Mouse (Mus musculus): ENCODE data around the gene Chst3. TPM values are rescaled to one million over a fixed set of nuclear protein-coding genes. Genes with fewer than 3 reads are reported as not detected.

Chst3 gene
- polyA plus RNA-seq (2012; rRNA removed), result 0.11 and 0.13 TPM in 2 replicates
- 0.09 TPM in 2 replicates for polyA plus RNA-seq (2014; fragmentation: Nextera tagmentation; extraction: Ambion mirVana)

- DNase-seq (ENCODE audit: low read depth in 3 of 3, low spot score in 3 of 3) (no peak), ATAC-seq (ENCODE audit: insufficient read depth) (no peak)
- Histone ChIP-seq H3K27me3 (ENCODE audit: control insufficient read depth, insufficient read depth, low read length) (peaks cover 33% of the 10 kb centered on the region), H3K4me2 (ENCODE audit: low read depth) (peak within 1 kb of the TSS; percentile 29), H3K36me3 (replicated peaks; ENCODE audit: control insufficient read depth, insufficient read depth, low read depth) (no peaks in the 10 kb centered on the region), H3K9me3 (ENCODE audit: control insufficient read depth, low read length) (no peaks in the 10 kb centered on the region), H3K4me3 (ENCODE audit: insufficient read depth in 1 of 2, low read depth in 2 of 2, low read length in 2 of 2) (peak within 1 kb of the TSS; percentile 21 to 40), H3K4me1 (replicated peaks; ENCODE audit: control insufficient read depth in 2 of 2, insufficient read depth in 2 of 2, low read length in 1 of 2) (no peaks in the 10 kb centered on the region), H3K27ac (no peak within 1 kb of the TSS), H3K9ac (replicated peaks) (no peak within 1 kb of the TSS)
- 1% methylated on average over 82 of the region's 83 CpGs for WGBS (ENCODE audit: insufficient replicate concordance)
- TF ChIP-seq EP300 (IDR thresholded peaks at IDR 0.05; ENCODE audit: low read depth) (no peak), CTCF (IDR thresholded peaks at IDR 0.05; ENCODE audit: low read depth) (no peak)
Measured at GRCm38 (mm10) chr10:60218591-60219499, at the start of gene Chst3. Gene Chst3, minus strand, starts transcription at chr10:60219260.

GRCm38 (mm10) chr10:60268738-60269137, 49.7 kb upstream of the Chst3 start:
- H3K4me1 ChIP-seq (replicated peaks; ENCODE audit: control insufficient read depth in 2 of 2, insufficient read depth in 2 of 2, low read length in 1 of 2), result peaks cover 0 to 14% of the 10 kb centered on the region in 2 experiments; a peak in 3 of 4 replicates
- no peaks in the 10 kb centered on the region for H3K9me3 ChIP-seq (ENCODE audit: control insufficient read depth, low read length)
- DNase-seq (ENCODE audit: low read depth in 3 of 3, low spot score in 3 of 3) (no peak), ATAC-seq (ENCODE audit: insufficient read depth) (no peak)
- no peak overlapping the region for H3K9ac ChIP-seq (replicated peaks)
- TF ChIP-seq EP300 (IDR thresholded peaks at IDR 0.05; ENCODE audit: low read depth) (no peak), CTCF (IDR thresholded peaks at IDR 0.05; ENCODE audit: low read depth) (no peak)
- H3K4me2 ChIP-seq (ENCODE audit: low read depth), result no peak overlapping the region
- no peaks in the 10 kb centered on the region for H3K27me3 ChIP-seq (ENCODE audit: control insufficient read depth, insufficient read depth, low read length)
- WGBS (ENCODE audit: insufficient replicate concordance), result 53% methylated on average over 10 of the region's 11 CpGs
- H3K36me3 ChIP-seq (replicated peaks; ENCODE audit: control insufficient read depth, insufficient read depth, low read depth), result no peaks in the 10 kb centered on the region
- no peak overlapping the region for H3K4me3 ChIP-seq (ENCODE audit: insufficient read depth in 1 of 2, low read depth in 2 of 2, low read length in 2 of 2)
- no peak overlapping the region for H3K27ac ChIP-seq

- 70% methylated on average over 8 of the region's 8 CpGs for WGBS (ENCODE audit: insufficient replicate concordance)
- ATAC-seq (ENCODE audit: insufficient read depth), result no peak
- no peak overlapping the region for H3K9ac ChIP-seq (replicated peaks)
- H3K4me1 ChIP-seq (replicated peaks; ENCODE audit: control insufficient read depth in 2 of 2, insufficient read depth in 2 of 2, low read length in 1 of 2), result peaks cover 0 to 7% of the 10 kb centered on the region in 2 experiments; a peak in 2 of 4 replicates
- no peak overlapping the region for H3K4me3 ChIP-seq (ENCODE audit: insufficient read depth in 1 of 2, low read depth in 2 of 2, low read length in 2 of 2)
- no peaks in the 10 kb centered on the region for H3K27me3 ChIP-seq (ENCODE audit: control insufficient read depth, insufficient read depth, low read length)
- no peaks in the 10 kb centered on the region for H3K9me3 ChIP-seq (ENCODE audit: control insufficient read depth, low read length)
- no peak overlapping the region for H3K27ac ChIP-seq
- H3K4me2 ChIP-seq (ENCODE audit: low read depth), result no peak overlapping the region
- H3K36me3 ChIP-seq (replicated peaks; ENCODE audit: control insufficient read depth, insufficient read depth, low read depth), result no peaks in the 10 kb centered on the region
- TF ChIP-seq EP300 (IDR thresholded peaks at IDR 0.05; ENCODE audit: low read depth) (no peak), CTCF (IDR thresholded peaks at IDR 0.05; ENCODE audit: low read depth) (no peak)
- DNase-seq (ENCODE audit: low read depth in 3 of 3, low spot score in 3 of 3), result no peak
Measured at GRCm38 (mm10) chr10:60266842-60267401, 47.9 kb upstream of the Chst3 start.

GRCm38 (mm10) chr10:60265252-60265651, 46.2 kb upstream of the Chst3 start:
- no peaks in the 10 kb centered on the region for H3K9me3 ChIP-seq (ENCODE audit: control insufficient read depth, low read length)
- TF ChIP-seq EP300 (IDR thresholded peaks at IDR 0.05; ENCODE audit: low read depth) (no peak), CTCF (IDR thresholded peaks at IDR 0.05; ENCODE audit: low read depth) (no peak)
- no peak for ATAC-seq (ENCODE audit: insufficient read depth)
- H3K27me3 ChIP-seq (ENCODE audit: control insufficient read depth, insufficient read depth, low read length), result no peaks in the 10 kb centered on the region
- peaks cover 0 to 7% of the 10 kb centered on the region in 2 experiments; a peak in 1 of 4 replicates for H3K4me1 ChIP-seq (replicated peaks; ENCODE audit: control insufficient read depth in 2 of 2, insufficient read depth in 2 of 2, low read length in 1 of 2)
- no peak overlapping the region for H3K9ac ChIP-seq (replicated peaks)
- no peaks in the 10 kb centered on the region for H3K36me3 ChIP-seq (replicated peaks; ENCODE audit: control insufficient read depth, insufficient read depth, low read depth)
- WGBS (ENCODE audit: insufficient replicate concordance), result 66% methylated on average over 10 of the region's 10 CpGs
- no peak overlapping the region for H3K4me2 ChIP-seq (ENCODE audit: low read depth)
- no peak for DNase-seq (ENCODE audit: low read depth in 3 of 3, low spot score in 3 of 3)
- no peak overlapping the region for H3K27ac ChIP-seq
- H3K4me3 ChIP-seq (ENCODE audit: insufficient read depth in 1 of 2, low read depth in 2 of 2, low read length in 2 of 2), result no peak overlapping the region

GRCm38 (mm10) chr10:60263351-60263750, 44.3 kb upstream of the Chst3 start:
- no peak overlapping the region for H3K27ac ChIP-seq
- no peak overlapping the region for H3K9ac ChIP-seq (replicated peaks)
- no peak for TF ChIP-seq EP300 (IDR thresholded peaks at IDR 0.05; ENCODE audit: low read depth)
- no peak for TF ChIP-seq CTCF (IDR thresholded peaks at IDR 0.05; ENCODE audit: low read depth)
- H3K4me1 ChIP-seq (replicated peaks; ENCODE audit: control insufficient read depth in 2 of 2, insufficient read depth in 2 of 2, low read length in 1 of 2), result no peaks in the 10 kb centered on the region; a peak in 1 of 4 replicates
- no peak overlapping the region for H3K4me2 ChIP-seq (ENCODE audit: low read depth)
- H3K4me3 ChIP-seq (ENCODE audit: insufficient read depth in 1 of 2, low read depth in 2 of 2, low read length in 2 of 2), result no peak overlapping the region
- no peaks in the 10 kb centered on the region for H3K36me3 ChIP-seq (replicated peaks; ENCODE audit: control insufficient read depth, insufficient read depth, low read depth)
- ATAC-seq (ENCODE audit: insufficient read depth) (no peak), DNase-seq (ENCODE audit: low read depth in 3 of 3, low spot score in 3 of 3) (no peak)
- no peaks in the 10 kb centered on the region for H3K9me3 ChIP-seq (ENCODE audit: control insufficient read depth, low read length)
- WGBS (ENCODE audit: insufficient replicate concordance), result 55% methylated on average over 7 of the region's 7 CpGs
- no peaks in the 10 kb centered on the region for H3K27me3 ChIP-seq (ENCODE audit: control insufficient read depth, insufficient read depth, low read length)
